Mouse (Mus musculus) retina, embryonic 14.5 days (tissue): ENCODE results near the gene Apol10a.
"Not testable (repeated sequence)": the region's sequence is repeated elsewhere in the genome, so short reads cannot be mapped to it uniquely, and the experiment has no call there.

Experiments used
- DNase-seq: peaks from one replicate; pipeline ENCODE4 v3.0.0-alpha.2; 2015; ENCODE audit warnings: low spot score

Apol10a gene

DNA sequence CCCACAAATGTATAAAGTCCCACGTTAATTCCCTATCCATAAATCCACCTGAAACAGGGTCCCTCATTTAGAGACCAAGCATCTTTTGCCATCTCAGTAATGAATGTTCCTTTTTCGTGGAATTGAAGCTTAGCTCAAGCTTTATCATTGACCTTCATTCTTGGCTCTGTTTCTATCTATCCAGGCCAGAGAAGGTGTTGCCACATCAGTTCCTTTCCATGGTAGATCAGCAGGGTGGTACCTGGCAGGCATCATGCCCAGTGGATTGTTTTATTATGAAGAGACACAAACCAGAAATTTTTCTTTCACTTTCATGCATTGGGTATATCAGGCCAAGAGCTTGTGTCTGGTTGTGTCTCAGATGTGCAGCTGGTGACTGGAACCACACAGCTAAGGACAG lies at the start of gene Apol10a:
Gene Apol10a, plus strand, starts transcription at position 355 of the 400 bp plus-strand sequence.
- not testable (repeated sequence) for DNase-seq

DNA sequence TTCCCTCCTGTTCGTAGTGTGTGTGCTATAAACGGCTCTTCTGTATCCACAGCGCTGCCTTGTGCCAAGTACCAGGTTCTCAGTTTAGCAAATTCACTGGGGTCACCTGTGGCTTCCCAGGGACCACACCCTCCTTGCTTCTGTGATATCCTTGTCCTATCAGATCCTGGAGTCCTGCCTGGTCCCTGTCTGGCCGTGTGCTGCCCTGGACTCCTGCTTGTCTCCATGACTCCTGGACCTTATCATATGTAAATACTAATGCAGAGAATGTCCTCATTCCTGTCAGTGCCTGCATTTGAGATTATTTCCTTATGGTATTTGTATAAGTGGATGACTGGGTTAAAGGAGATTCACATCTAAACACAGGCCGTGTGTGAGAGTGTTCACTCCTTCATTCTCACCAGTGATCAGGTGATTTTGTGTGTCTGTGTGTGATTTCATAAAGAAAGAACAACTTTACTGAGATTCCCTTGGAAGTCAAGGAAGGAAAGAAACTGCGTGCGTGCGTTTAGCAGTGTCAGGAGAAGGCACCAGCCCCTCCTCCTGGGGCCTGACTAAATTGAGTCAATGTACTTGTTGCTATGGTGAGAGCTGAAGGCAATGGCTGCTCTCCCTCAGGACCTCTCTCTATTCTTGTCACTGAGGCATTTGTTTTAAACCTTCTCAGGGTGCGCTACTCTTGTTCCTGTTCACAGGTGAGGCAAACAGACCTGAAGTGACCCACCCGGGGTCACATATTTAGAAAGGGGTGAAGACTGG lies 48.0 kb upstream of the Apol10a start:
- DNase-seq: not testable (repeated sequence)

DNA sequence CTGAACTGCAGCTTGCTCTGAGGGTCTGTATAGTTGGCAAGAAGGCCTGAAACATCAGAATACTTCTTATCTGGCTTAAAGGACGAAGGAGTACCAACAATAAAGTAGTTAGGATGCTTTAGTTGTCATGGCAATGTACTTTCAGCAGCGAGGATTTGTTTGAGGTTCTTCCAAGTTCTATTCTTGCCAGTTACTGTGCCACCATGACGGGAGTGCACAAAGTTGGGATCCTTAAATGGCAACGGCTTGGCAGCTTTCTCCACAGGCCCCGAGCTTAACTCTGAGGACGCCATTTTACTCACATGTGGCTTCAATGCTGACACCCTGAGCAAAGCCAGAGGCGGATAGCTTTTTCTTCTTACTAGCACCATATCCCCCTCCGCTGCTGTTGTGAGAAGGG lies 32.1 kb upstream of the Apol10a start:
- DNase-seq: not testable (repeated sequence)

DNA sequence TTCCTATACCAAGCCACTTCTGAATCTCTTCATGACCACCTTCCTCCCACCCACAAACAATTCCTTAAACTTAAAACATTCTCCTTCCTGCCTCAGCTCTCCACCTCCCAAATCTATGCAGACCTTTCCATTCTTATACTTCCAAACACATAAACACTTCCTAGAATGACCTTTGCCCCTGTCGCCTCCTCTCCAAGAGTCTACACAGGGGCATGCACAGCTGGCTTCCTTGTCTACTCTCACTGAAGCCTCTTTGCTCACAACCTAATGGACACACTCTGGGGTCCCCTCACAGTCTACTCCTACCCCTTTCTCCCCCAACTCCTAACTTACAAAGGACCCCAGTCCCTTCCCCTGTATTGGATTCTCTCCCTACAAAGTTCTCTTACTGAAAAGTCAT lies 31.2 kb upstream of the Apol10a start:
- not testable (repeated sequence) for DNase-seq

DNA sequence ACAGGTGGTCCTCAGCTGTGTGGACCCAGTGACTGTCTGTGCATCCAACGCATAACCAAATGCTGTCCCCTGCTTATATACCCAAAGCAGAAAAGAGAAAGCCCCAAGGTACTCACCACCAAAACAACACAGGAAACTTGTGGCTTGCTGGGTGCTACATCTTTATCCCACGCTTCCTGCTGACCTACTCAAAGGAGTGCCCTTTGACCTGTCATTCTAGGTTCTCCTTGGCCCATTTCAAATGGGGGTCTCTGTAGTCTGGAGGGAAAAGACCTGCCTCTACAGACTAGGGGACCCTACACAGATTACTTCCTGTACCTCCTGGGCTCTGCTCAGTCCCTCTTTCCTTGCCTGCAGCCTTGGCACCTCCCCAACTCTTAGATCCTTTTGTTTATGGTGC lies 29.5 kb upstream of the Apol10a start, which contains the start of gene Apol7b:
Gene Apol7b, minus strand, starts transcription at position 101 of the 400 bp plus-strand sequence.
- DNase-seq: not testable (repeated sequence)

DNA sequence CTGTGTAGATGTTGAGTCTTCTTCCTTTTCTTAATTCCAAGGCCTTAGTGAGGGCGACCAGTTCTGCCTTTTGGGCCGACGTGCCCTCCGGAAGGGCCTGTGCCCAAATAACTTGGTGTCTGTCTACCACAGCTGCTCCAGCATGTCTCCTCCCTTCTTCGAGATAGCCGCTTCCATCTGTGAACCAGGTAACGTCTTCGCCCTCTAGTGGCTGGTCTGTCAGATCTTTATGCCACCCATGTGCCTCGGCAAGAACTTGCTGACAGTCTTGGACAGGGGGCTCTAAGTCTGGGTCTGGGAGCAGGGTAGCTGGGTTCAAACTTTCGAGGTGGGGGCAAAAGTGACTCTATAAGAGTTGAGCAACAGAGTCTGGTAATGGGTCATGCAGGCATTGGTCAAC lies 26.9 kb upstream of the Apol10a start:
- not testable (repeated sequence) for DNase-seq

DNA sequence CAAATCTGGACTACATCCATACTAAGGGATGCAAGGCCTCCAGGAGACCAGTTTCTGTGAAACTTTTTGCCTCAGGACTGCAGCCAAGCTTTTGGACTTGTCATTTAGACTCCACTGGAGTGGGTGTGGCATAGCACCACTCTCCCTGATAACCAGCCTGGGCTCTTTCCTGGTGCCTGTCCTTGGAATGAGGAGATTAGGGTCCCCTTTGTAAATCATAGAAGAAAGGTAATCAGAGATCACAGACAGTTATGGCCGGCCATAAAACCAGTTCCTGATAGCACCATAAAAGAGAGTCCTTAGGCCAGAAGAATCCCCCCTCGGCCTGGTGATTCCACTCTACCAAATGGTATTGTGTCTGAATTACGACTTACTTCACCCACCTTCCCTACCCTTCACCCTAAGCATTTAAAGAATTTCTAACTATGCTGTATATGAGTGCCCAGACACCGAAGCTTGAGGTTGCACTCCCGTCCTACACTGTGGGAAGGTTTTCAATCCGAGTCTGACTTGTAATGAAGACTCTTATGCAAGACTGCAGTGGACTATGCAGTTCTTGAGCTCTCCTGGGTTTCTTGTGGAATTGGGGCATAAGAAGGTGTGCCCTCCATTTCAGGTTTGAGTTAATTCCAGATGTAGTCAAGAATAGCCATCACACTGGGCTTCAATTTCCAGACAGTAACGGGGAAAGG lies 2.0 kb upstream of the Apol10a start:
- DNase-seq: not testable (repeated sequence)

DNA sequence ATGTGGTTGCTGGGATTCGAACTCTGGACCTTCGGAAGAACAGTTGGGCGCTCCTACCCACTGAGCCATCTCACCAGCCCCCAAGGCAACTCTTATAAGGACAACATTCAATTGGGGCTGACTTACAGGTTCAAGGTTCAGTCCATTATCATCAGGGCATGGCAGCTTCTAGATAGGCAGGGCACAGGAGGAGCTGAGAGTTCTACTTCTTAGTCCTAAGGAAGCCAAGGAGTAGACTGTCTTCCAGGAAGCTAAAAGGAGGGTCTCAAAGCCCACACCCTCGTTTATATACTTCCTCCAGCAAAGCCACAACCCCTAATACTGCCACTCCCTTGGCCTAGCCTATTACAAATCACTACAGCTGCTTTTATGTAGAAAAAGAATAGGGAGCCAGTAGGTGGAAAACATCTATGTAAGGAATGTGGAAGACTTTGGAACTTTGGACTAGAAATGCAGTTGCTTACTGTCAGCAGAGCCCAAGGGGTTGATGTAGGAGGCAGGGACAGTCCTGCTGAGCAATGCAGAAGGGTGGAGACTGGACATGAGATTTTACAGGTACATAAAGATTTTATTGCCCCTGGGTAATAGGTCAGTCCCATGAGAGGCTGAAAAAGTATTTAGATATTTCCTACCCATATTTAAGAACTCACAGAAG lies 5.4 kb downstream of the Apol10a start:
- no peak for DNase-seq

DNA sequence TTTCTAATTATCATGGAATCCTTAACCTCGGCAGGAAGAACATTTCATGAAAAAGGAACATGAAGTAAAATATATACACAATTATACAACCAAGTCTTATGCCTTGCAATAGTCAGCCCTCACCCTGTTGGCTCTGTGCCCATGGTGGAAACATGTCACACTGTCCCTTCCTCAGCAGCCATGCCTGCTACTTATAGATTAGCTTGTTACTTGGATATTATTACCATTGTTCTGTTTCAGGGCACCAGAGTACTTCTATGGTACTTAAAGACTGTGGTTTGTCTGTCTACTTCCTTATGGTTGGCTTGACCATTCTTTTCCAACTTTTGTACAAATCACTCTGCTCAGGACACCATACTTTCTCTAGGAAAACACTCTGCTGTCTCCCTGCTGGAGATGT lies 16.3 kb downstream of the Apol10a start:
- not testable (repeated sequence) for DNase-seq

DNA sequence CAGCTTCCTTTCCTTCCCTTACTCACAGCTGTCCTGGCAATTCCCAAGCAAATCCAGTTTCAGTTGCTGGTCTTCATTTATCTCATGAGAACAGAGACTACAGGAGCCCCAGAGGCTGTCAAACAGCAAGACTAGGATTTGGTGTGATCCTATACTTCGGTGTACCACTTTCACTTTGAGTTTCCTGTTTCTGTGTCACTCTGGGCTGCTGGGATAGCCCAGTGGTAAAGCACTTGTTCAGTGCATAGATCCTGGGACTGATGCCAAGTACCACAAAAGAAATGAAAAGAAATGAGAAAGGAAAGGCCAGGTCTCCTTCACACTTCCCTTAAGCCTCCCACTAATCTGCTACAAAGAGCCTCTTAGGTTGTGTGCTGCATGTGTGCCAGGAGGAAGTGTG lies 17.8 kb downstream of the Apol10a start:
- DNase-seq: not testable (repeated sequence)

DNA sequence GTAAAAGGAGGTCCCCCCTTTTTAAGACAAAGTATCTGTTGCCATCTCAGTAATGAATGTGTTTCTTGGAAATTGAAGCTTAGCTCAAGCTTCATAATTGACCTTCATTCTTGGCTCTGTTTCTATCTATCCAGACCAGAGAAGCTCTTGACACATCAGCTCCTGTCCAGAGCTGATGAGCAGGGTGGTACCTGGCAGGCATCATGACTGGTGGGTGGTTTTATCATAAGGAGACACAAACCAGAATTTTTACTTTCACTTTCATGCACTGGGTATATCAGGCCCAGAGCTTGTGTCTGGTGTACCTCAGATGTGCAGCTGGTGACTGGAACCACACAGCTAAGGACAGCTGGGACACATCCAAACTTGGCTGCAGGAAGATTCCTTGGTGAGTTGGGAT lies 31.1 kb downstream of the Apol10a start, which contains the start of gene Apol11a:
Gene Apol11a, plus strand, starts transcription at position 306 of the 400 bp plus-strand sequence.
- DNase-seq: not testable (repeated sequence)

DNA sequence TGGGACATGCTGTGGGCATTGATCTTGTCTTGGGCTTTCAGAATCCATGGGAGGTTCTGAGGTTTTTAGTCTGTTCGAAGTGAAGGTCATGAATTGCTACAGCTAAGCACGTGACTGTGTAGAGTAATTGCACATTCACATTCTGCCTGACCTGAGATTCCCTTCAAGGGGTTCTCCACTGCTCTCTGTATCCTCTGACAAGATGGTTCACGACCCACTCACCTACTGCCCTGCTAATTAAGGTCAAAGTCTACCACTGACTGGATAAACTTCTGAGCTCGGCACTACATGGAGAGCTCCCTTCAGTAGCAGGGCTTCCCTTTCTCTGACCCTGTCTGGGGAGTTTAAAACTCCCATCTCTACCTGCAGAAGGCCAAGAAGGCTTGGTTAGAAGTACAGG lies 43.7 kb downstream of the Apol10a start:
- DNase-seq: not testable (repeated sequence)

DNA sequence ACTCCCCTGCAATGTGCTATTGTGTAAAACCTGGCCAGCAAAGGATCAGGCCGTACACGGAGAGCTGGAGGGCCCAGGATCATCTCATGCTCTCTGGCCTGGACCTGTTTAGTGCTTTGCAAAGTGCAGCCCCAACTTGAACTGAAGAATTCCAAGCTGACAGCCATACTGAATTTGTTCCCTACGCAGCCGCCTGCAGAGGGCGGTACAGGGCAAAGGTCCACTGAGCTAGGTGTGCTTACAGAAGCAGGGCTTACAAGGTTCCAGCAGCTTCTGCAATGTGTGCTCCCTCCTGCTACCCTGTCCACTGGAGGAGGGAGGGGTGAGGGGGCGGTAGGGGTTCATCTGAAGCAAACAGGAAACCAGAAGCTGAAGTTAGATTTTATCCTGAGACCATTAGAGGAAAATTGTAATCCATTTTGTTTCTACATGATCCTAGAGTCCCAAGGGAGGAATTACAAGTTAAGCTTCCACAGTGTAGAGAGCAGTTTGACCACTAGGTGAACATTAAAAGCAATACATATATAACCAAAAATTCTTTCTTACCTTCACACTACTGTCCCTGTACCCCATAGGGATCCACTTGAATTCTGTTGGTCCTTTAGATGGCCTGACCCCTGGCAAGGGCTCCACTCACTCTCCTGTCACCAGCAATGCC lies 46.5 kb downstream of the Apol10a start:
- DNase-seq: peak; percentile 41

DNA sequence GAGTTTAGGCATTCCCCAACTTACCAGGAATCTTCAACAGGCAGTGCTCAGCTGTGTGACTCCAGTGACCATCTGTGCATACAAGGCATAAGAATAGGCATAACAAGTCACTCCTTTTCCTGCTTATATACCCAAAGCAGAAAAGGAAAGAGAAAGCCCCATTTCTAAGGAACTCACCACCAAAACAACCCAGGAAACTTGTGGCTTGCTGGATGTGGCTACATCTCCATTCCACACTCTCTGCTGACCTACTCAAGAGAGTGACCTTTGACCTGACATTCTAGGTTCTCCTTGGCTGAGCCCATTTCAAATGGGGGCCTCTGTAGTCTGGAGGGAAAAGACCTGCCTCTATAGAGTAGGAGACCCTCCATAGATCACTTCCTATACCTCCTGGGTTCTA lies 56.4 kb downstream of the Apol10a start, which contains the start of gene Apol7c:
Gene Apol7c, minus strand, starts transcription at position 101 of the 400 bp plus-strand sequence.
- DNase-seq: no peak

DNA sequence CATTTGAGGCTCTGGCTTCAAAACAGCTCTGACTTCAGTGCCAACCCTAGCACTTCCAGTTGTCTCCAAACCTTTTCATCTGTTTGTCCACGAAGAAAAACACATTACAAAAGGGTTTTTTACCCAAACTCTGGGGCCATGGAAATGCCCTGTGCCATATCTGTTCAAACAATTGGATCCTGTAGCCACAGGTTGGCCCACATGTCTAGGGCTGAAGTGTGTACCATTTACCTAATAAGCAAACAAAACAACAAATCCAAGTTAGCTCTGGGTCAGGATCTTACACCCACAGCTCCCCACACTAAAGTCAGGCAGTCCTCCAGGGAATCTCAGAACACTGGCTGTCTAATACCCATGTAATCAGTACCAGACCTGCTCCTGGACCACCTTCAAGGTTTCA lies 62.4 kb downstream of the Apol10a start:
- not testable (repeated sequence) for DNase-seq
